10 mouse cellular contexts compared by ENCODE assay signal in the genomic region with DNA sequence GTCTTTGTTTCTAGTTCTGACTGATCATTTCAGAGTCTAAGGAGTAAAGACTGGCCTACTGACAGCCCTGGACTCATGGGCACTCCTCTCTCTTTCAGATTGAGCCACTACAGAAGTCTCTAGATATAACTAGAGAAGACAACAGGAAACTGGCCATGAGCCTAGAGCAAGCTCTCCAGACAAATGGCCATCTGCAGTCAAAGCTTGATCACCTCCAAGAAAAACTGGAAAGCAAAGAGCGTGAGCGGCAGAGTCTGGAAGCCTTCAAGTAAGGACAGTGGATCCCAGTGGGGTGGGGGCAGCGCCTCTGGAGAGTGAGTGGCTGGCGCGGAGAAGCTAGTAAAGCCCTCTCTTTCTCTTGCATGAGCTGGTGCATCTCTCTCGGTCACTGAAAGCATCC.
"Had no signal": no experiment of that assay in that cellular context is flagged by ENCODE, and none has a peak within 500 bp of the region (broad histone marks: within the 10 kb centered on the region; RNA-seq: fewer than 3 reads in every experiment).

No protein-coding gene starts in this region.

- ATAC-seq: lung, postnatal 0 days; midbrain, embryonic 15.5 days had no signal

- DNase-seq: kidney, postnatal 10 days; kidney, postnatal 4 days; lung, adult 2 months; retina, postnatal 1 day; right cerebral cortex, postnatal 4 days; spleen, adult 18-20 months; thymus, adult 18-20 months; thymus, postnatal 14 days had no signal
